Mouse (Mus musculus) spleen, embryonic (tissue): ENCODE results near the gene Bsg.

Experiments
- CTCF ChIA-PET: fragments of 350-600 bp; sonication (Branson Sonifier 250); formaldehyde crosslinking; loops from one replicate; lab custom pipeline; 2022; lab: Charles Lee

The Bsg gene

GRCm38 (mm10) chr10:79704065-79704969, at the start of gene Bsg:
Gene Bsg, plus strand, starts transcription at chr10:79704491.
- CTCF ChIA-PET = no interaction called here

- CTCF ChIA-PET = no interaction called here
Measured at GRCm38 (mm10) chr10:79654946-79655395, 49.3 kb upstream of the Bsg start.

- CTCF ChIA-PET = no interaction called here
Measured at GRCm38 (mm10) chr10:79658829-79659228, 45.5 kb upstream of the Bsg start.

- CTCF ChIA-PET = interaction anchor here (0.6 kb wide), 1 partner anchor 1445 kb away, joined by 9 read pairs; no protein-coding TSS in a partner anchor
Measured at GRCm38 (mm10) chr10:79660298-79660697, 44.0 kb upstream of the Bsg start.

GRCm38 (mm10) chr10:79661861-79662260, 42.4 kb upstream of the Bsg start:
- CTCF ChIA-PET = no interaction called here

GRCm38 (mm10) chr10:79664131-79664665, 40.1 kb upstream of the Bsg start, which contains the start of gene Madcam1:
Gene Madcam1, plus strand, starts transcription at chr10:79664559.
- CTCF ChIA-PET = no interaction called here

- CTCF ChIA-PET = no interaction called here
Measured at GRCm38 (mm10) chr10:79665051-79665450, 39.2 kb upstream of the Bsg start.

- CTCF ChIA-PET = no interaction called here
Measured at GRCm38 (mm10) chr10:79666493-79666892, 37.8 kb upstream of the Bsg start.

- CTCF ChIA-PET = no interaction called here
Measured at GRCm38 (mm10) chr10:79668076-79668475, 36.2 kb upstream of the Bsg start.

- CTCF ChIA-PET = interaction anchor here (1.2 kb wide), 1 partner anchor 77 kb away, joined by 3 read pairs; the partner anchor contains the start of gene Polrmt
Measured at GRCm38 (mm10) chr10:79668771-79669575, 35.3 kb upstream of the Bsg start, which contains the start of gene Tpgs1. Gene Tpgs1, plus strand, starts transcription at chr10:79669369.

- CTCF ChIA-PET = interaction anchor here (1.2 kb wide), 1 partner anchor 77 kb away, joined by 3 read pairs; the partner anchor contains the start of gene Polrmt
Measured at GRCm38 (mm10) chr10:79669576-79670057, 34.7 kb upstream of the Bsg start.

- CTCF ChIA-PET = interaction anchor here (0.9 kb wide), 1 partner anchor 11 kb away, joined by 3 read pairs; no protein-coding TSS in a partner anchor
Measured at GRCm38 (mm10) chr10:79670071-79670888, 34.0 kb upstream of the Bsg start.

- CTCF ChIA-PET = interaction anchor here (0.7 kb wide), 1 partner anchor 122 kb away, joined by 10 read pairs; the partner anchor contains the start of gene Palm
Measured at GRCm38 (mm10) chr10:79671396-79672087, 32.7 kb upstream of the Bsg start.

- CTCF ChIA-PET = no interaction called here
Measured at GRCm38 (mm10) chr10:79672088-79672455, 32.2 kb upstream of the Bsg start.

- CTCF ChIA-PET = no interaction called here
Measured at GRCm38 (mm10) chr10:79673054-79673453, 31.2 kb upstream of the Bsg start.

- CTCF ChIA-PET = interaction anchor here (0.6 kb wide), 1 partner anchor 62 kb away, joined by 5 read pairs; no protein-coding TSS in a partner anchor
Measured at GRCm38 (mm10) chr10:79675346-79676035, 28.8 kb upstream of the Bsg start.

- CTCF ChIA-PET = interaction anchor here (1.1 kb wide), 1 partner anchor 10 kb away, joined by 3 read pairs; no protein-coding TSS in a partner anchor
Measured at GRCm38 (mm10) chr10:79680606-79681495, 23.4 kb upstream of the Bsg start.
